Mouse (Mus musculus): ENCODE data around the gene Kri1. TPM values are rescaled to one million over a fixed set of nuclear protein-coding genes. Genes with fewer than 3 reads are reported as not detected.
"Not testable (repeated sequence)": the region's sequence is repeated elsewhere in the genome, so short reads cannot be mapped to it uniquely, and the experiment has no call there.

Kri1 gene
- total RNA-seq (2014; fragmentation: Nextera tagmentation) (50.7 and 81.7 TPM in 2 replicates), total RNA-seq (2017) (55.3 and 86.3 TPM in 2 replicates)

GRCm38 (mm10) chr9:21287571-21288402 is at the start of gene Kri1:
Gene Kri1 (minus strand): TSS chr9:21287969.
- ATAC-seq (replicated peaks; ENCODE audit: low FRiP score, low TSS enrichment, poor library complexity, severe bottlenecking): peak; percentile 75

GRCm38 (mm10) chr9:21336491-21336890 is 48.7 kb upstream of the Kri1 start:
- no peak for ATAC-seq (replicated peaks; ENCODE audit: low FRiP score, low TSS enrichment, poor library complexity, severe bottlenecking)

- no peak for ATAC-seq (replicated peaks; ENCODE audit: low FRiP score, low TSS enrichment, poor library complexity, severe bottlenecking)
These were observed 47.6 kb upstream of the Kri1 start for GRCm38 (mm10) chr9:21335391-21335790.

- no peak for ATAC-seq (replicated peaks; ENCODE audit: low FRiP score, low TSS enrichment, poor library complexity, severe bottlenecking)
These were observed 47.0 kb upstream of the Kri1 start for GRCm38 (mm10) chr9:21334747-21335146.

- no peak for ATAC-seq (replicated peaks; ENCODE audit: low FRiP score, low TSS enrichment, poor library complexity, severe bottlenecking)
These were observed 45.8 kb upstream of the Kri1 start for GRCm38 (mm10) chr9:21333523-21333922.

- ATAC-seq (replicated peaks; ENCODE audit: low FRiP score, low TSS enrichment, poor library complexity, severe bottlenecking): no peak
These were observed 44.6 kb upstream of the Kri1 start for GRCm38 (mm10) chr9:21332161-21333061.

GRCm38 (mm10) chr9:21331365-21332140 is 43.8 kb upstream of the Kri1 start:
- ATAC-seq (replicated peaks; ENCODE audit: low FRiP score, low TSS enrichment, poor library complexity, severe bottlenecking): no peak

GRCm38 (mm10) chr9:21329699-21330289 is 42.0 kb upstream of the Kri1 start:
- no peak for ATAC-seq (replicated peaks; ENCODE audit: low FRiP score, low TSS enrichment, poor library complexity, severe bottlenecking)

GRCm38 (mm10) chr9:21329041-21329440 is 41.3 kb upstream of the Kri1 start:
- no peak for ATAC-seq (replicated peaks; ENCODE audit: low FRiP score, low TSS enrichment, poor library complexity, severe bottlenecking)

- peak; percentile 25; the same call in 1 of the 2 replicates for ATAC-seq (replicated peaks; ENCODE audit: low FRiP score, low TSS enrichment, poor library complexity, severe bottlenecking)
These were observed 40.3 kb upstream of the Kri1 start for GRCm38 (mm10) chr9:21328041-21328440.

- no peak for ATAC-seq (replicated peaks; ENCODE audit: low FRiP score, low TSS enrichment, poor library complexity, severe bottlenecking)
These were observed 39.8 kb upstream of the Kri1 start for GRCm38 (mm10) chr9:21327569-21327968.

- no peak for ATAC-seq (replicated peaks; ENCODE audit: low FRiP score, low TSS enrichment, poor library complexity, severe bottlenecking)
These were observed 36.5 kb upstream of the Kri1 start for GRCm38 (mm10) chr9:21324269-21324668.

GRCm38 (mm10) chr9:21322917-21323297 is 35.1 kb upstream of the Kri1 start:
- not testable (repeated sequence) for ATAC-seq (replicated peaks; ENCODE audit: low FRiP score, low TSS enrichment, poor library complexity, severe bottlenecking)

- ATAC-seq (replicated peaks; ENCODE audit: low FRiP score, low TSS enrichment, poor library complexity, severe bottlenecking): no peak
These were observed 34.6 kb upstream of the Kri1 start for GRCm38 (mm10) chr9:21322211-21322916.

GRCm38 (mm10) chr9:21321513-21321835 is 33.7 kb upstream of the Kri1 start:
- ATAC-seq (replicated peaks; ENCODE audit: low FRiP score, low TSS enrichment, poor library complexity, severe bottlenecking): no peak; the same call in none of the 2 replicates

GRCm38 (mm10) chr9:21320619-21321512 is 33.1 kb upstream of the Kri1 start, which contains the start of gene Slc44a2:
Gene Slc44a2 (plus strand): TSS chr9:21320698.
- ATAC-seq (replicated peaks; ENCODE audit: low FRiP score, low TSS enrichment, poor library complexity, severe bottlenecking): peak; percentile 79

GRCm38 (mm10) chr9:21320280-21320618 is 32.5 kb upstream of the Kri1 start:
- ATAC-seq (replicated peaks; ENCODE audit: low FRiP score, low TSS enrichment, poor library complexity, severe bottlenecking): no peak

GRCm38 (mm10) chr9:21319503-21319902 is 31.7 kb upstream of the Kri1 start:
- no peak for ATAC-seq (replicated peaks; ENCODE audit: low FRiP score, low TSS enrichment, poor library complexity, severe bottlenecking)
